Mouse (Mus musculus): ENCODE results near the gene Tcf7l2. TPM values are rescaled to one million over a fixed set of nuclear protein-coding genes. Genes with fewer than 3 reads are reported as not detected.

Tcf7l2 gene
- polyA plus RNA-seq, 1 experiment: 18.2 TPM

DNA sequence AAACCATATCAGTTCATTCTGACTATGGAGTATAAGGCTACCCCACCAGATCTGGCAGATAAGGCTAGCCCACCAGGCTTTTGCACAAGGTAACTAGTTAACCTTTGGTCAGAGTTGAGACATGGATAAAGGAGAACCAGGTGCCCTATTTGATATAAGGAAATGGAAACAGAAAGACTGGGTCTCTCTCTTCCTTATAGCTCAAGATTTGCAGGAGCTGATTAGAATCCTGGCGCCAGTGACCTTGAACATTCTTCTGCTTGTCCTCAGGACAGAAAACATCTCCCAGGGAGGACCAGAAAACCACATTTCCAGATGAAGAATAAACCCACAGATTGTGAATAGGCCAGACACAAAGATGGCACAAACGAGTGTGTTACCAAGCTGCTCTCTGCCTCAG lies 123.4 kb downstream of the Tcf7l2 start:
- 0 out of 2 replicates have a peak, but pooled peaks cover 3% of the 10 kb centered on the region for H3K4me1 ChIP-seq (ENCODE audit: control insufficient read depth, insufficient read depth, low read length)
- 91% methylated on average over 2 of the region's 2 CpGs for WGBS

DNA sequence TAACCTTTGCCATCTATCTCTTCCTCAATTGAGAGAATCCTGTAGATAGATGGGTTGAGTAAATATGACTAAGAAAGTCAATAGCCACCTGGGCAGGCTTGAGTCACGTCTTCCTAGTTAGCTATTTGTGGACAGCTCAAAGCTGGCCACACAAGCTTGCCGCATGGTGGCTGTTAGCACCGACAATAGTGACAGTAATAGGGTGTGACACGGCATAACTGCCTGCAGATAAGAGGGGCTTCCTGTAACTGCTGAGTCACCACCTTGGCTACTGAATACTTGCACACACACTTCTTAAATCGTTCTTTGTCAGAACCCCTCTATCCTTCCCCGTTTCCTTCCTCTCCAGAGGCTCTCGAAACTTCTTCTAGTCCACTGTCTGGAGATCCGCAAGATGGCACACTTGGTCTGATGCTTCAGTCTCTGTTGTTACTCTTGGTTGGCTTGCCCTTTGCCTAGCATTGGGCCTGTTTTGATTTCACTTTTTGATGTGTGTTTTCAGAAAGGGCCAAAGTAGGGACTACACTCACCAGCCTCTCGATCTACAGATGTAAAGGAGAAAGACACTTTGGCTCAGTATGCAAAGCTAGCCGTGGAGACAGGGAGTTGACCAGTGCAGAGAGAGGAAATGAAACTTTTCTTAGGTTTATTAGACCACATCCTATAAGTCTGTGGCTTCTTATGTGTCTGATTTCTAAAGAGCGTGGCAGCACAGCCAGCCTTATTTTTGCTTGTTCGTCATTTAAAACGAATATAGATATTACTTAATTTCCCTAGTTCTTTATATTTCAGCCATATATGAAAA lies 124.4 kb downstream of the Tcf7l2 start:
- Histone ChIP-seq H3K27me3 (replicated peaks; ENCODE audit: control insufficient read depth, insufficient read depth, low read length) (no peaks in the 10 kb centered on the region), H3K4me1 (ENCODE audit: control insufficient read depth, insufficient read depth, low read length) (peaks cover 8% of the 10 kb centered on the region; the same call in 1 of the 2 replicates), H3K27ac (ENCODE audit: insufficient read depth, low read depth, low read length) (no peak overlapping the region), H3K4me3 (ENCODE audit: insufficient read depth, low read depth, low read length) (no peak overlapping the region), H3K36me3 (ENCODE audit: control insufficient read depth, insufficient read depth, low read length) (no peaks in the 10 kb centered on the region; the same call in 1 of the 2 replicates)
- TF ChIP-seq CTCF (conservative IDR thresholded peaks at IDR 0.05; ENCODE audit: insufficient read depth, insufficient read length, low read depth, low read length): no peak
- no peak for TF ChIP-seq POLR2A (IDR thresholded peaks at IDR 0.05; ENCODE audit: low read depth, low read length)
- DNase-seq: no peak
- 74% methylated on average over 13 of the region's 13 CpGs for WGBS

More for the DNA sequence above, 123.4 kb downstream of the Tcf7l2 start:
- Histone ChIP-seq H3K36me3 (ENCODE audit: control insufficient read depth, insufficient read depth, low read length) (no peaks in the 10 kb centered on the region; the same call in 1 of the 2 replicates), H3K27ac (ENCODE audit: insufficient read depth, low read depth, low read length) (no peak overlapping the region), H3K27me3 (replicated peaks; ENCODE audit: control insufficient read depth, insufficient read depth, low read length) (no peaks in the 10 kb centered on the region), H3K4me3 (ENCODE audit: insufficient read depth, low read depth, low read length) (no peak overlapping the region)
- TF ChIP-seq CTCF (conservative IDR thresholded peaks at IDR 0.05; ENCODE audit: insufficient read depth, insufficient read length, low read depth, low read length): no peak
- no peak for TF ChIP-seq POLR2A (IDR thresholded peaks at IDR 0.05; ENCODE audit: low read depth, low read length)
- DNase-seq: no peak

DNA sequence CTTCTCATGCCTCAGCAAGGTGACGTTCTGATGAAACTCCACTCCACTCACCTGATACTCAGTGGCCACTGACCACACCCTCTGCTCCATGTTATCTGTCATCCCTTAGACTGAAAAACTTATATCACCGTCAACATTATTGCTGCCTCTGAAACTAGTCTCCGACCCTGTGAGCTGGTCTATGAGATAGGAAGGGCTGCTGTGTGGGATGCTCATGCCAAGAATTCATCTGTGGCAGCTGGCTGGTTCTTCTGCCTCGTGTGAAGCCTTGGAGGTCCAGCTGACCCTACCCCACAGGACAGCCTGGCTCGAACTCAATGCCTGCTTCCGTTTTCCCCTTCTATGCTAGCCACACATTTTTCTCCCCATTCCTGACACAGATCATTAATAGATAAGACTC lies 125.6 kb downstream of the Tcf7l2 start:
- Histone ChIP-seq H3K36me3 (ENCODE audit: control insufficient read depth, insufficient read depth, low read length) (no peaks in the 10 kb centered on the region; the same call in 1 of the 2 replicates), H3K27me3 (replicated peaks; ENCODE audit: control insufficient read depth, insufficient read depth, low read length) (no peaks in the 10 kb centered on the region), H3K4me3 (ENCODE audit: insufficient read depth, low read depth, low read length) (no peak overlapping the region), H3K27ac (ENCODE audit: insufficient read depth, low read depth, low read length) (no peak overlapping the region), H3K4me1 (ENCODE audit: control insufficient read depth, insufficient read depth, low read length) (peaks cover 10% of the 10 kb centered on the region; the same call in 1 of the 2 replicates)
- DNase-seq: no peak
- TF ChIP-seq CTCF (conservative IDR thresholded peaks at IDR 0.05; ENCODE audit: insufficient read depth, insufficient read length, low read depth, low read length): no peak
- WGBS: 73% methylated on average over 6 of the region's 6 CpGs

DNA sequence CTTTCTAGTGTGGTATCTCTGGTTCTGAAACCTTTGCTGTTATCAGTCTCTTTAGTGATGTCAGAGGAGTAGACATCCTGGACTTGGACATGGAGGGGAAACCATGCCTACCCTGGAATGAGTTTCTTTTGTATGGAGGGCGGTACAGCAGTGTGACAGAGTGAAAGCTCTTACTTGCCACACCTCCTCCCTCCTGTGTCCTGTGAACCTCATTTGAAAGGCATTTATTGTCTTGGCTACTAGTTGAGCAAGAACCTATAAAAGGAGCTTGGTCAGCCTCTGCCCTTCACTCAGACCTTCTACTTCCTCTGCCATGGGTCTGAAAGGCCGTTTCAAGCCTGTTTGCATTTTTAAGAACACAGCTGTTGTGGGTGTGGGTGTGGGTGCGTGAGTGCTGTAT lies 126.3 kb downstream of the Tcf7l2 start:
- no peak overlapping the region for H3K4me3 ChIP-seq (ENCODE audit: insufficient read depth, low read depth, low read length)
- H3K27me3 ChIP-seq (replicated peaks; ENCODE audit: control insufficient read depth, insufficient read depth, low read length): no peaks in the 10 kb centered on the region
- 0 out of 2 replicates have a peak overlapping the region, but pooled peaks have one; percentile 3 for H3K27ac ChIP-seq (ENCODE audit: insufficient read depth, low read depth, low read length)
- no peaks in the 10 kb centered on the region; the same call in 1 of the 2 replicates for H3K36me3 ChIP-seq (ENCODE audit: control insufficient read depth, insufficient read depth, low read length)
- no peak for DNase-seq
- WGBS: 56% methylated on average over 3 of the region's 3 CpGs
- H3K4me1 ChIP-seq (ENCODE audit: control insufficient read depth, insufficient read depth, low read length): peaks cover 10% of the 10 kb centered on the region; the same call in 1 of the 2 replicates
- TF ChIP-seq CTCF (conservative IDR thresholded peaks at IDR 0.05; ENCODE audit: insufficient read depth, insufficient read length, low read depth, low read length): no peak
- TF ChIP-seq POLR2A (IDR thresholded peaks at IDR 0.05; ENCODE audit: low read depth, low read length): no peak

DNA sequence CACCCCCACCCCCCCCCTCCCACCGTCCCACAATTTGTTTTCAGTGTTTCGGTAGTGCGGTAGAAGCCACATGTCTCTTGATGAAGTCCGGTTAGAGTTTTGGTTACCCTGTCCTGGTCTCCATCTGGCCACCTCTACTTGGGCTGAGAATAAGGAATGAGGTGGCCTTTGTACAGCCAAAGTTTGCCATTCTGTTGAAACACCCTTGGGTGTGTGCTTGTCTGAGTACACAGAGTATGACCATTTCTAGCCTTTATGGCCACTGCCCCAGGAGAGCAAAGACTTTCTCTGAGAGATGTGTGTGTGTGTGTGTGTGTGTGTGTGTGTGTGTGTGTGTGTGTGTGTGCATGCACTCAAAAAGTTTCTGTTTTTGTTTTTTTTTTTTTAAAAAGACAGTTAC lies 127.0 kb downstream of the Tcf7l2 start:
- no peak for DNase-seq
- no peak overlapping the region for H3K27ac ChIP-seq (ENCODE audit: insufficient read depth, low read depth, low read length)
- TF ChIP-seq POLR2A (IDR thresholded peaks at IDR 0.05; ENCODE audit: low read depth, low read length) (no peak), CTCF (conservative IDR thresholded peaks at IDR 0.05; ENCODE audit: insufficient read depth, insufficient read length, low read depth, low read length) (no peak)
- no peak overlapping the region for H3K4me3 ChIP-seq (ENCODE audit: insufficient read depth, low read depth, low read length)
- WGBS: 97% methylated on average over 4 of the region's 4 CpGs
- peaks cover 10% of the 10 kb centered on the region; the same call in 1 of the 2 replicates for H3K4me1 ChIP-seq (ENCODE audit: control insufficient read depth, insufficient read depth, low read length)
- H3K36me3 ChIP-seq (ENCODE audit: control insufficient read depth, insufficient read depth, low read length): no peaks in the 10 kb centered on the region; the same call in 1 of the 2 replicates
- no peaks in the 10 kb centered on the region for H3K27me3 ChIP-seq (replicated peaks; ENCODE audit: control insufficient read depth, insufficient read depth, low read length)

DNA sequence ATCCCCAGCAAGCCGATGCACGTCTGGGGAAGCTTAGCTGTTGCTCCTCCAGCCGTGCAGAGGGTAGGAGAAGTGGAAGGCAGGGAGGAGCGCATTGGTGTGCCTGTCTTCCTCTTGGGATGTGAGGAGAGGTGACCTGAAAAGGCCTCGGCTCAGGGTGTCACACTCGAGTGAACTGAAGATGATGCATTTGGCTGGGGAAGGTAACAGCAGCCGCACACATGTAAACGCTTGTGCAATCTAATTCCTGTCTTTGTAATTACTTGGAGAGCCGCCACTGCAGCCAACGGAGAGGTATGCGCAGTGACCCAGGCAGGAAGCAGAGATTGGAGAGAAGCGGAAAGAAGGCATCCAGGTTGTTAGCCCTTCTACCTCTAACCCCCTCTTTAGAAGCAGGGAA lies 129.2 kb downstream of the Tcf7l2 start:
- Histone ChIP-seq H3K36me3 (ENCODE audit: control insufficient read depth, insufficient read depth, low read length) (no peaks in the 10 kb centered on the region), H3K4me1 (ENCODE audit: control insufficient read depth, insufficient read depth, low read length) (peaks cover 10% of the 10 kb centered on the region; the same call in 1 of the 2 replicates), H3K27me3 (replicated peaks; ENCODE audit: control insufficient read depth, insufficient read depth, low read length) (no peaks in the 10 kb centered on the region), H3K4me3 (ENCODE audit: insufficient read depth, low read depth, low read length) (no peak overlapping the region), H3K27ac (ENCODE audit: insufficient read depth, low read depth, low read length) (no peak overlapping the region)
- peak; percentile 76 for DNase-seq
- no peak for TF ChIP-seq POLR2A (IDR thresholded peaks at IDR 0.05; ENCODE audit: low read depth, low read length)
- no peak for TF ChIP-seq CTCF (conservative IDR thresholded peaks at IDR 0.05; ENCODE audit: insufficient read depth, insufficient read length, low read depth, low read length)
- 28% methylated on average over 12 of the region's 12 CpGs for WGBS

DNA sequence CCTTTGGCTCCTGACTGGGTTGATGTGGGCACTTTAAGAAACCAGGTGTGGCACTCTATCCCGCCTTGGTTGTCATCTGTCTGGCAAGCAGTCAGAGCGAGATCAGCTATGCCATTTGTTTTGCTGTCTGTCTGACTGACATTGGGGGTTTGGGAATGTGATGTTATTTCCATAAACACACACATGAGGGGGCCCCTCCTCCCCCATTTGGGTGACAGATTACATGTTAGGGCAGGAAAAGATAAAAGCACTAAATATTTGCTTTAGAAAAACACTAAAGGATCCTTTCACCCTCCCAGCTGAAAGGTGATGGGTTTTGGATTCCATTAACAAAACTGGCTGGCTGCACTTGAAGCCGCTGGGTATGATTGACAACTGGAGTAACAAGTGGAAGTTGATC lies 129.9 kb downstream of the Tcf7l2 start:
- Histone ChIP-seq H3K4me3 (ENCODE audit: insufficient read depth, low read depth, low read length) (no peak overlapping the region), H3K27ac (ENCODE audit: insufficient read depth, low read depth, low read length) (no peak overlapping the region), H3K36me3 (ENCODE audit: control insufficient read depth, insufficient read depth, low read length) (no peaks in the 10 kb centered on the region), H3K27me3 (replicated peaks; ENCODE audit: control insufficient read depth, insufficient read depth, low read length) (no peaks in the 10 kb centered on the region), H3K4me1 (ENCODE audit: control insufficient read depth, insufficient read depth, low read length) (peaks cover 14% of the 10 kb centered on the region; the same call in 1 of the 2 replicates)
- WGBS: 77% methylated on average over 3 of the region's 3 CpGs
- DNase-seq: no peak
- TF ChIP-seq CTCF (conservative IDR thresholded peaks at IDR 0.05; ENCODE audit: insufficient read depth, insufficient read length, low read depth, low read length): no peak
- no peak for TF ChIP-seq POLR2A (IDR thresholded peaks at IDR 0.05; ENCODE audit: low read depth, low read length)

Measured in kidney, adult 2 months (tissue).